In the genomic region with DNA sequence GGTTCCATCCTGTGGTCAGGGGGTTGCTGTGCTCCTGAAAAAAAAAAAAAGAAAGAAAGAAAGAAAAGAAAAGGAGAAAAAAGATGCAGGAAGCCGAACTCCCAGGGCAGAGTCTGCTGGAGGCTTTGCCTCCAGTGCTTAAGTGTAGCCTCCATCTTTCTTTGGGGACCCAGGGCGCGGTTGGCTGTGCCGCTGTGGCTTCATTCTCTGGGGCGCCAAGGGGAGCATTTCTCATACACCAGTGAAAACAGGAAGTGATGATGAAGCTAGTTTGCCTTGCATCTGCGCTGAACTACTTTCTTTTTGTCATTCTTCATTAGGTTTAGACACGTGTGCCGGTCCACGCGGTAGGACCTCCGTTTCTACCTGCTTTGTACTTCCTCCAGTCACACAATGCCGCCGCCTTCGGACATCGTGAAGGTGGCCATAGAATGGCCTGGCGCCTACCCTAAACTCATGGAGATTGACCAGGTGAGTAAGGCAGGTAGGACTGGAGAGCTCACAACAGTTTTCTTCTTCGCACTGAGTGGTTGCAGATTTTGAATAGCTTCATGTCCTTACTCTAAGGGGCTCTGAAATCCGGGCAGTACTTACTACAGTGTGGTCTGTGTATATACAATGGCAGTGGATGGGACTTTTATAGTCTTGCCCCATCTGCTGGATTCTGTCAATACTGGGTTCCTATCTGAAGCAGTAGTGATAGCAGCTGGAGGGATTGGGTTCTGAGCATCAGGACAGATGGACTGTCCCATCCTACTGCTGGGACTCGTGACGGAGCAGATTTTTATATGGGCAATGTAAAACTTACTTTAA, we compare ENCODE assay signal across 9 mouse cellular contexts.
DNase-seq lines count a peak whose midpoint lies in the region; ATAC-seq and TF ChIP-seq lines count a peak whose summit lies in the region.
"Had no signal": no experiment of that assay in that cellular context is flagged by ENCODE, and none has a peak within 500 bp of the region (broad histone marks: within the 10 kb centered on the region; RNA-seq: fewer than 3 reads in every experiment).

No protein-coding gene starts in this region.

- TF ChIP-seq CTCF in E14TG2a.4 (conservative IDR thresholded peaks at IDR 0.05; ENCODE audit: low read length) = no peak
- TF ChIP-seq CTCF in kidney, postnatal 0 days (IDR thresholded peaks at IDR 0.05; ENCODE audit: low read depth) = 0 out of 2 replicates have a peak, but pooled peaks have one; percentile 6
- TF ChIP-seq CTCF in layer of hippocampus, adult 2 months (conservative IDR thresholded peaks at IDR 0.05) = no peak; the same call in 1 of the 2 replicates

- peak overlapping the region; percentile 65 for H3K4me3 ChIP-seq in E14TG2a.4 (replicated peaks; ENCODE audit: low read length)
- no peak overlapping the region for H3K4me3 ChIP-seq in kidney, postnatal 0 days (replicated peaks; ENCODE audit: low read depth, low read length)
- H3K4me3 ChIP-seq in layer of hippocampus, adult 2 months = no peak overlapping the region

- 82% methylated on average over 20 of the region's 20 CpGs for WGBS in kidney, postnatal 0 days

- H3K4me2 ChIP-seq in kidney, postnatal 0 days (ENCODE audit: low read length) = peak overlapping the region; percentile 34; the same call in 1 of the 2 replicates

- peaks cover under 1% of the 10 kb centered on the region; the same call in 1 of the 2 replicates for H3K9me3 ChIP-seq in E14TG2a.4 (ENCODE audit: low read length)
- H3K9me3 ChIP-seq in kidney, postnatal 0 days (replicated peaks; ENCODE audit: low read length) = 0 out of 2 replicates have a peak, but pooled peaks cover 3% of the 10 kb centered on the region

- no peak overlapping the region for H3K9ac ChIP-seq in kidney, postnatal 0 days (ENCODE audit: low read depth, low read length)

- H3K36me3 ChIP-seq in E14TG2a.4 (ENCODE audit: insufficient read depth, low read length) = peaks cover 27% of the 10 kb centered on the region
- no peaks in the 10 kb centered on the region for H3K36me3 ChIP-seq in kidney, postnatal 0 days (ENCODE audit: insufficient read depth, low read length)

- peaks cover 83% of the 10 kb centered on the region for H3K4me1 ChIP-seq in E14TG2a.4 (replicated peaks; ENCODE audit: low read depth, low read length)
- H3K4me1 ChIP-seq in kidney, postnatal 0 days (replicated peaks; ENCODE audit: insufficient read depth, low read length) = 0 out of 2 replicates have a peak, but pooled peaks cover 8% of the 10 kb centered on the region

- no peak for ATAC-seq in kidney, postnatal 0 days (replicated peaks; ENCODE audit: low FRiP score, low read depth)
- ATAC-seq in megakaryocyte progenitor cell, adult 5-6 weeks (replicated peaks; ENCODE audit: poor library complexity) = peak; percentile 57

- 0 out of 2 replicates have a peak overlapping the region, but pooled peaks have one; percentile 25 for H3K27ac ChIP-seq in kidney, postnatal 0 days
- no peak overlapping the region; the same call in 1 of the 2 replicates for H3K27ac ChIP-seq in layer of hippocampus, adult 2 months

- DNase-seq in 416B (ENCODE audit: low read depth) = peak; percentile 91
- DNase-seq in kidney, postnatal 0 days (ENCODE audit: low spot score) = peak; percentile 18
- no peak for DNase-seq in frontal cortex, postnatal 25 days (ENCODE audit: low spot score in 2 of 2)
- DNase-seq in cerebellum, postnatal 10 days = no peak
- DNase-seq in urinary bladder, adult 2 months (ENCODE audit: low spot score) = no peak
- no peak for DNase-seq in layer of hippocampus, adult 2 months (ENCODE audit: low spot score in 2 of 2)
- DNase-seq: cerebellum, postnatal 36 days had no signal

- no peaks in the 10 kb centered on the region for H3K27me3 ChIP-seq in E14TG2a.4 (ENCODE audit: insufficient read depth, low read length)
- H3K27me3 ChIP-seq in kidney, postnatal 0 days (ENCODE audit: insufficient read depth, low read length) = no peaks in the 10 kb centered on the region

Comparison
In these comparisons a context has a peak if more than half of its experiments do, and no peak if none do; other contexts are left out.
1. DNase-seq: peak in 416B (single experiment) and kidney, postnatal 0 days (single experiment); none in frontal cortex, postnatal 25 days (0 of 2), cerebellum, postnatal 10 days (0 of 2), urinary bladder, adult 2 months (single experiment) and layer of hippocampus, adult 2 months (0 of 2).